Mouse (Mus musculus) intestine, embryonic 16.5 days (tissue): Measurements from ENCODE around the gene Srp54a. TPM values are rescaled to one million over a fixed set of nuclear protein-coding genes. Genes with fewer than 3 reads are reported as not detected.
A peak's percentile ranks its signal among the peaks of the same experiment; 100 is the strongest.
"Not testable (repeated sequence)": the region's sequence is repeated elsewhere in the genome, so short reads cannot be mapped to it uniquely, and the experiment has no call there.

Experiments
- ATAC-seq: fragments of 200-750 bp; cut with Nextera tagmentation; 2 replicates; pipeline ENCODE4 v1.8.0; 2017; ENCODE audit warnings: moderate TSS enrichment, moderate library complexity
- H3K27ac ChIP-seq: fragments of 300-500 bp; sonication (generic); 2 replicates; pipeline ENCODE4 v1.5.1; 2014; ENCODE audit warnings: mild to moderate bottlenecking, low read length
- H3K27me3 ChIP-seq: fragments of 300-500 bp; sonication (generic); replicated peaks from 2 replicates; pipeline ENCODE4 v1.6.1; 2014; ENCODE audit warnings: low read length, control low read depth, mixed read lengths; ENCODE audit not compliant: control insufficient read depth, insufficient read depth
- H3K36me3 ChIP-seq: fragments of 300-500 bp; sonication (generic); 2 replicates; pipeline ENCODE4 v1.6.1; 2014; ENCODE audit warnings: low read length, control low read depth; ENCODE audit not compliant: control insufficient read depth, insufficient read depth
- H3K4me1 ChIP-seq: fragments of 300-500 bp; sonication (generic); 2 replicates; pipeline ENCODE4 v1.6.1; 2014; ENCODE audit warnings: low read length, control low read depth, mixed read lengths; ENCODE audit not compliant: control insufficient read depth, insufficient read depth
- H3K4me2 ChIP-seq: fragments of 300-500 bp; sonication (generic); 2 replicates; pipeline ENCODE4 v1.6.1; 2014; ENCODE audit warnings: low read depth, low read length, control low read depth
- H3K4me3 ChIP-seq: fragments of 300-500 bp; sonication (generic); 2 replicates; pipeline ENCODE4 v1.5.1; 2014; ENCODE audit warnings: mild to moderate bottlenecking, low read length
- H3K9ac ChIP-seq: fragments of 300-500 bp; sonication (generic); 2 replicates; pipeline ENCODE4 v1.6.1; 2014; ENCODE audit warnings: low read depth, low read length
- H3K9me3 ChIP-seq: fragments of 300-500 bp; sonication (generic); 2 replicates; pipeline ENCODE4 v1.6.1; 2016; ENCODE audit warnings: low read length, control low read depth; ENCODE audit not compliant: control insufficient read depth
- WGBS: fragments of 180-500 bp; shearing (Covaris S2); extraction: QIAGEN DNeasy Blood & Tissue Kit; methylation state at CpG from one replicate; pipeline ENCODE4 v1.1.7; 2014; 5-methylcytosine and 5-hydroxymethylcytosine counted together
- polyA plus RNA-seq: library from polyadenylated mRNA; unstranded; fragments of >200 nt; fragmentation: Nextera tagmentation; extraction: Ambion mirVana; gene quantifications from 2 replicates; pipeline ENCODE4 v1.2.1, GENCODE M21; 2015

Srp54a gene
- polyA plus RNA-seq, result 157 and 165 TPM in 2 replicates

- peak within 1 kb of the TSS; percentile 87 for H3K27ac ChIP-seq
- peak within 1 kb of the TSS; percentile 80 for H3K9ac ChIP-seq
- under 1% methylated on average over 60 of the region's 60 CpGs for WGBS
- not testable (repeated sequence) for H3K4me1 ChIP-seq, H3K27me3 ChIP-seq, H3K9me3 ChIP-seq, H3K36me3 ChIP-seq
- peak within 1 kb of the TSS; percentile 62 for H3K4me3 ChIP-seq
- ATAC-seq, result peak; percentile 99
- H3K4me2 ChIP-seq, result peak within 1 kb of the TSS; percentile 55
Measured at GRCm38 (mm10) chr12:55079726-55080600, at the start of gene Srp54a, which contains the start of gene 2700097O09Rik. Srp54a (plus strand) TSS chr12:55080262. 2700097O09Rik (minus strand) TSS chr12:55080110.

GRCm38 (mm10) chr12:55041011-55041410, 39.1 kb upstream of the Srp54a start:
- Histone ChIP-seq H3K4me3 (no peak overlapping the region), H3K36me3 (no peaks in the 10 kb centered on the region), H3K27me3 (no peaks in the 10 kb centered on the region), H3K4me2 (no peak overlapping the region), H3K27ac (no peak overlapping the region), H3K9me3 (no peaks in the 10 kb centered on the region), H3K9ac (no peak overlapping the region), H3K4me1 (no peaks in the 10 kb centered on the region)
- no peak for ATAC-seq
- 73% methylated on average over 15 of the region's 15 CpGs for WGBS

GRCm38 (mm10) chr12:55049731-55050353, 30.2 kb upstream of the Srp54a start:
- Histone ChIP-seq H3K27me3 (no peaks in the 10 kb centered on the region), H3K4me1 (no peaks in the 10 kb centered on the region), H3K36me3 (0 out of 2 replicates have a peak, but pooled peaks cover 2% of the 10 kb centered on the region), H3K4me3 (no peak overlapping the region), H3K4me2 (no peak overlapping the region), H3K27ac (no peak overlapping the region), H3K9ac (no peak overlapping the region), H3K9me3 (no peaks in the 10 kb centered on the region)
- ATAC-seq, result no peak
- WGBS, result 93% methylated on average over 8 of the region's 8 CpGs

GRCm38 (mm10) chr12:55051210-55052173, 28.6 kb upstream of the Srp54a start:
- H3K4me3 ChIP-seq, result no peak overlapping the region
- no peaks in the 10 kb centered on the region for H3K9me3 ChIP-seq
- 82% methylated on average over 8 of the region's 8 CpGs for WGBS
- no peaks in the 10 kb centered on the region for H3K27me3 ChIP-seq
- H3K4me2 ChIP-seq, result no peak overlapping the region
- ATAC-seq, result peak; percentile 74
- H3K4me1 ChIP-seq, result no peaks in the 10 kb centered on the region
- H3K36me3 ChIP-seq, result 0 out of 2 replicates have a peak, but pooled peaks cover 2% of the 10 kb centered on the region
- no peak overlapping the region for H3K27ac ChIP-seq
- H3K9ac ChIP-seq, result no peak overlapping the region

- no peak overlapping the region for H3K9ac ChIP-seq
- no peaks in the 10 kb centered on the region for H3K36me3 ChIP-seq
- H3K4me3 ChIP-seq, result no peak overlapping the region
- H3K4me1 ChIP-seq, result no peaks in the 10 kb centered on the region
- no peaks in the 10 kb centered on the region for H3K27me3 ChIP-seq
- 92% methylated on average over 7 of the region's 7 CpGs for WGBS
- H3K4me2 ChIP-seq, result no peak overlapping the region
- no peaks in the 10 kb centered on the region for H3K9me3 ChIP-seq
- no peak overlapping the region for H3K27ac ChIP-seq
- ATAC-seq, result no peak
Measured at GRCm38 (mm10) chr12:55053267-55053666, 26.8 kb upstream of the Srp54a start.

- Histone ChIP-seq H3K4me1 (no peaks in the 10 kb centered on the region), H3K4me2 (no peak overlapping the region), H3K27me3 (no peaks in the 10 kb centered on the region), H3K9me3 (no peaks in the 10 kb centered on the region), H3K4me3 (no peak overlapping the region), H3K27ac (no peak overlapping the region), H3K36me3 (no peaks in the 10 kb centered on the region), H3K9ac (no peak overlapping the region)
- WGBS, result 45% methylated on average over 2 of the region's 2 CpGs
- peak; percentile 63 for ATAC-seq
Measured at GRCm38 (mm10) chr12:55054551-55055241, 25.4 kb upstream of the Srp54a start.

GRCm38 (mm10) chr12:55056703-55057102, 23.4 kb upstream of the Srp54a start:
- 78% methylated on average over 2 of the region's 2 CpGs for WGBS
- no peak for ATAC-seq
- Histone ChIP-seq H3K4me1 (no peaks in the 10 kb centered on the region), H3K9ac (no peak overlapping the region), H3K27me3 (no peaks in the 10 kb centered on the region), H3K36me3 (no peaks in the 10 kb centered on the region), H3K4me2 (no peak overlapping the region), H3K9me3 (no peaks in the 10 kb centered on the region), H3K27ac (no peak overlapping the region), H3K4me3 (no peak overlapping the region)

GRCm38 (mm10) chr12:55058865-55059615, 21.0 kb upstream of the Srp54a start:
- 66% methylated on average over 6 of the region's 6 CpGs for WGBS
- H3K36me3 ChIP-seq, result no peaks in the 10 kb centered on the region
- no peaks in the 10 kb centered on the region for H3K9me3 ChIP-seq
- H3K4me1 ChIP-seq, result 0 out of 2 replicates have a peak, but pooled peaks cover 2% of the 10 kb centered on the region
- no peak overlapping the region for H3K4me2 ChIP-seq
- no peak overlapping the region for H3K9ac ChIP-seq
- no peak overlapping the region for H3K27ac ChIP-seq
- no peaks in the 10 kb centered on the region for H3K27me3 ChIP-seq
- no peak overlapping the region for H3K4me3 ChIP-seq
- ATAC-seq, result no peak
